In the genomic region with DNA sequence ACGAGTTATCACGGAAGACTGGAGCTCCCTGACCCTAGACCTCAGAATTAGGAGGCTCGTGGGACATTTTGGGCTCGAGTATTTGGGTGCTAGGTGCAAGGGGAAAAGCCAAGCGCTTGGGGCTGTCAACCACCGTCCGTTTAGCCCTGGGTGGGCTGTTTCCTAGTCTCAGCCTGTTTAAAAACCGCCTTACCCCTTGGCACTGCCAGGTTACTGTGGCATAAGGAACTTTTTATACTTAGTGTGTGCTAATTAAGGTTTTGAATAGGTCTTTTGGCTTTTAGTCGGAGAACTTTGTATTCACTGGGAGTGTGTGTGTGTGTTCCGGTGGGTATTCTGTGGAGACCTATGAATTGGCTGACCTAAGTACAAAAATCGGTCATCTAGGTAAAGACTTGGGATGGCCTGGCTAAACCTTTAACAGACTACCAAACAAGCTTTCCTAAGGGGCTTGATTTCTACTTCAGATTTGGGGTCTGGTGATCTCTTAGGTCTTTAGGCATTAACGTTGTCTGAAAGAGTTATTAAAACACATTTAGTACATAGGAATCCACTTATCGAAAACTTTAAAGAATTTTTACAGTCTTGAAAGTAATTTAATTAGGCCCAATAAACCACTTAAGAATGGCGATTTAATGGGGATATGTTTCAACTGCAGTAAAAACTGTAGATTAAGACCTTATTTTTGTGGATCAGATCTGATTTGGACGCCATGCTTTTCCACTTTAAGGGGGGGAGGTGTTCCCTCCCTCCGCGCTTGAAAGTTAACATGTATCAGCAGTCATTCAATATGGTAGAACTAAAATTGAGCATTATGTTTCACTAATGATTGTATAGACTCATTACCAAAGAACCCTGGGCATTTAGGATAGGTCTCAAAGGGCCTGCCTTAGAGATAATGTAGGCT, we compare ENCODE assay signal across 8 mouse cellular contexts. TPM values are rescaled to one million over a fixed set of nuclear protein-coding genes. Genes with fewer than 3 reads are reported as not detected.
DNase-seq lines count a peak whose midpoint lies in the region; ATAC-seq lines count a peak whose summit lies in the region.

No protein-coding gene starts in this region.

- peak overlapping the region; percentile 91 for H3K4me3 ChIP-seq in kidney, embryonic 15.5 days (replicated peaks)
- peak overlapping the region; percentile 89 for H3K4me3 ChIP-seq in hindbrain, embryonic 10.5 days
- H3K4me3 ChIP-seq in midbrain, embryonic 12.5 days = peak overlapping the region; percentile 78

- no peaks in the 10 kb centered on the region for H3K36me3 ChIP-seq in kidney, embryonic 15.5 days
- H3K36me3 ChIP-seq in hindbrain, embryonic 10.5 days = no peaks in the 10 kb centered on the region
- H3K36me3 ChIP-seq in midbrain, embryonic 12.5 days = no peaks in the 10 kb centered on the region

- H3K27me3 ChIP-seq in kidney, embryonic 15.5 days = no peaks in the 10 kb centered on the region
- peaks cover 15% of the 10 kb centered on the region for H3K27me3 ChIP-seq in hindbrain, embryonic 10.5 days (ENCODE audit: insufficient read depth, poor library complexity, severe bottlenecking)
- H3K27me3 ChIP-seq in midbrain, embryonic 12.5 days = no peaks in the 10 kb centered on the region; the same call in 1 of the 2 replicates

- no peaks in the 10 kb centered on the region for H3K9me3 ChIP-seq in kidney, embryonic 15.5 days (replicated peaks)
- no peaks in the 10 kb centered on the region for H3K9me3 ChIP-seq in hindbrain, embryonic 10.5 days
- H3K9me3 ChIP-seq in midbrain, embryonic 12.5 days = no peaks in the 10 kb centered on the region

- H3K9ac ChIP-seq in kidney, embryonic 15.5 days = peak overlapping the region; percentile 89
- H3K9ac ChIP-seq in midbrain, embryonic 12.5 days (replicated peaks) = peak overlapping the region; percentile 85

- H3K27ac ChIP-seq in kidney, embryonic 15.5 days = peak overlapping the region; percentile 98
- H3K27ac ChIP-seq in hindbrain, embryonic 10.5 days = peak overlapping the region; percentile 92
- no peak overlapping the region for H3K27ac ChIP-seq in midbrain, embryonic 12.5 days (replicated peaks)

- ATAC-seq in kidney, embryonic 15.5 days (replicated peaks; ENCODE audit: low FRiP score) = no peak
- no peak for ATAC-seq in midbrain, embryonic 12.5 days (ENCODE audit: low FRiP score, low read depth)

- peak overlapping the region; percentile 94 for H3K4me2 ChIP-seq in kidney, embryonic 15.5 days
- H3K4me2 ChIP-seq in midbrain, embryonic 12.5 days (replicated peaks) = peak overlapping the region; percentile 96

- H3K4me1 ChIP-seq in kidney, embryonic 15.5 days = peaks cover 49% of the 10 kb centered on the region
- H3K4me1 ChIP-seq in hindbrain, embryonic 10.5 days (replicated peaks) = peaks cover 40% of the 10 kb centered on the region
- H3K4me1 ChIP-seq in midbrain, embryonic 12.5 days = peaks cover 25% of the 10 kb centered on the region

- no peak for DNase-seq in kidney, adult 9 months
- peak; percentile 41 for DNase-seq in adipocyte (ENCODE audit: low spot score)
- DNase-seq in hindbrain, embryonic 10.5 days (ENCODE audit: low spot score) = no peak
- no peak for DNase-seq in cerebellum, adult 8-10 months
- DNase-seq in spleen, postnatal 14 days (ENCODE audit: low spot score in 2 of 2) = no peak
- no peak for DNase-seq in adrenal gland, adult 2 months

- 21% methylated on average over 17 of the region's 17 CpGs for WGBS in kidney, embryonic 15.5 days
- WGBS in hindbrain, embryonic 10.5 days = 35% methylated on average over 17 of the region's 17 CpGs
- 31% methylated on average over 17 of the region's 17 CpGs for WGBS in midbrain, embryonic 12.5 days

RNA-seq across cellular contexts. Expression of a gene that starts 2.0 kb away (rescaled TPM):
- 3.1 and 3.2 TPM in 2 replicates for polyA plus RNA-seq in kidney, embryonic 15.5 days (2015; fragmentation: Nextera tagmentation; extraction: Ambion mirVana)
- 1.4 and 1.9 TPM in 2 replicates for polyA plus RNA-seq in hindbrain, embryonic 10.5 days (2016; fragmentation: Nextera tagmentation; extraction: Ambion mirVana)
- polyA plus RNA-seq in midbrain, embryonic 12.5 days (2016; fragmentation: Nextera tagmentation; extraction: Ambion mirVana) = 1.7 and 2.2 TPM in 2 replicates
- 10 to 100 TPM; 13.3 to 21.2 TPM for total RNA-seq in adrenal gland, adult 2 months (2021)
- 17.2 and 18.3 TPM in 2 replicates for polyA plus RNA-seq in adrenal gland, adult 2 months (2012; rRNA removed)
